Mouse (Mus musculus) bone marrow, adult 2 months (tissue): ENCODE results near the gene Scamp4.

ENCODE experiments used
- CTCF ChIP-seq: fragments of 200-500 bp; IDR thresholded peaks from 2 replicates; pipeline ENCODE4 v1.5.1; 2011; ENCODE audit warnings: low read length, control low read depth; ENCODE audit not compliant: control insufficient read depth, insufficient read depth
- POLR2A ChIP-seq: fragments of 200-500 bp; IDR thresholded peaks from 2 replicates; pipeline ENCODE4 v1.6.1; 2011; ENCODE audit warnings: low read depth, mild to moderate bottlenecking, control low read depth, low read length, borderline replicate concordance; ENCODE audit not compliant: control insufficient read depth

DNA sequence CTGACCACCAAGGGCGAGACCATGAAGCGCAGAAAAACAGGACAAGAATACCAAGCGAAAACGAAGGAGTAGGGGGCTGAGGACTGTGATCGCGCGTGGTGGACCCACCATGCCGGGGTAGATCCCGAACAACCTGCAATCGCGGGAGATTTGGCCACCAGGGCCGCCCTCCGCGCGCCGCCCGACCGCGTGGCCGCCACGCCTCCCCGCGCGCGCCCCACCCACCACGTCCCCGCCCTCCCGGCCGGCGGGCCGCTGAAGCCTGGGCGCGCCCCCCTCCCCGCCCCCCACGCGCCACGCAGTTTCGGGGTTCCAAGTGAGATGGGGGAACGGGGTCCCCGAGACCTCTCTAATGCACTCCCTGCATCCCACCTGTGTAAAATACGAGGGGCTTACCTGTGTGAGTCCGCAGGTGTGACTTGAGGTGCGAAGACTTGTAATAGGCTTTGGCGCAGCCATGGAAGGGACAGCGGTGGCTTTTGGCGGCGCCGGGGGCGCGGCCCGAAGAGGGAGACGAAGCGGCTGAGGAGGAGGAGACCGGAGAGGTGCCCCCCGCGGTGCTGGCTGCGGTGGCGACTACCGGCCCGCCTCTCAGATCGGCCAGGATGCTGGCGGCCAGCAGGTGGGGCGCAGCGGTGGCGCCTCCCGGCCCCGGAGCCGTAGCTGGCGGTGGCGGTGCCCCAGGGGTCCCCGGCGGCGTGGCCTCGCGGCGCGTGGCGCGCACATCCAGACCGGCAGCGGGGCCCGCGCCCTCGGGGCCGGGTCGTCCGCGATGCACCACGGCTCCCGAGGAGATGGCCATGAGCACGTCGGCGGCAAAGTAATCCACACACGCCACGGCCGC lies 26.1 kb upstream of the Scamp4 start:
- TF ChIP-seq CTCF: no peak
- no peak for TF ChIP-seq POLR2A
